In the genomic region with DNA sequence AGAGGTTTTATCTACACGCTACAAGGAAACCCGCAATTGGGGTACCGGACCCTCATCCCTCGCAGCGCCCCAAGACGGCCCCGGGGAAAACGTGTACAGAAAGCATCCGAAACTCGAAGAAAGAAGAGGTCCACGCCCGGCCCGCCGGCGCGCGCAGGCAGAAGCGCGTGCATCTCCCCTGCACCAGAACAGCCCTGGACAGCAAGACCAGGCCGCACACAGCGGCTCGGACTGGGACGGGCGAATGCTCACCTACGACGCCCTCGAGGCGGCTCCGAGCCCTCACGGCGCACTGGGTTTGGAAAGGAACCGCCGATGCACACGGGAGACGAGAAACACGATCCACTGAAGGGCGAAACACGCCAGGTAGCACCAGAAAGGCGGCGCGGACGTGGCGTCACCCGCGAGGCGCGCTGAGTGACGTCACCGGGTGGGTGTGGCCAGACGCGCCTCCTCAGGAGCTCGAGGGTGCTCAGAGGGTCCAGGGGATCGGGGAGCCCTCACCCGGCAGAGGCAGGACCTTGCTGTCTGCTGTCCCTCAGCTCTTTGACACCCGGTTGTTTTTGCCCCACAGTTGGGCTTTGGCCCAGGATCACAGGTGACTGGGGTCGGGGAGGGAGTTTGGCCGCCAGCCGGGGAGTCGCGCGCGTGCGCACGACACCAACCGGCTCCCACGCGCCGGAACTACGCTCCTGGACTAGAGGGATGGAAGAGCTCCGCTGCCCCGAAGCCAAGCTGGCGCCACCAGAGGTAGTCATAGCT, we compare ENCODE assay signal across 8 mouse cellular contexts. TPM values are rescaled to one million over a fixed set of nuclear protein-coding genes. Genes with fewer than 3 reads are reported as not detected.
DNase-seq lines count a peak whose midpoint lies in the region; ATAC-seq and TF ChIP-seq lines count a peak whose summit lies in the region.

A gene (minus strand): TSS at position 425 of the 762 bp plus-strand sequence.
A gene (plus strand): TSS at position 439 of the 762 bp plus-strand sequence.

- H3K4me2 ChIP-seq in lung, postnatal 0 days (replicated peaks; ENCODE audit: low read depth, low read length): peak within 1 kb of the TSS; percentile 68

- H3K27ac ChIP-seq in hindbrain, embryonic 10.5 days: peak within 1 kb of the TSS; percentile 95
- H3K27ac ChIP-seq in lung, postnatal 0 days (ENCODE audit: low read length): peak within 1 kb of the TSS; percentile 66

- TF ChIP-seq CTCF in lung, postnatal 0 days (IDR thresholded peaks at IDR 0.05): no peak; the same call in 1 of the 2 replicates

- peak; percentile 65 for DNase-seq in MEL-GATA-1-ER (ENCODE audit: extremely low read depth, low read depth)
- peak; percentile 98 for DNase-seq in cerebellum, adult 8-10 months
- DNase-seq in hindbrain, embryonic 10.5 days (ENCODE audit: low spot score): peak; percentile 95
- DNase-seq in layer of hippocampus, adult 9-11 months: peak; percentile 94
- peak; percentile 85 for DNase-seq in lung, postnatal 0 days (ENCODE audit: low spot score)
- DNase-seq in ovary, postnatal 14 days (ENCODE audit: low spot score): peak; percentile 98
- peak; percentile 97 for DNase-seq in thymus, postnatal 14 days

- H3K4me3 ChIP-seq in hindbrain, embryonic 10.5 days: peak within 1 kb of the TSS; percentile 99
- H3K4me3 ChIP-seq in lung, postnatal 0 days (ENCODE audit: low read depth, low read length): peak within 1 kb of the TSS; percentile 84

- peak within 1 kb of the TSS; percentile 85 for H3K9ac ChIP-seq in lung, postnatal 0 days (replicated peaks; ENCODE audit: low read depth)

- under 1% methylated on average over 72 of the region's 72 CpGs for WGBS in hindbrain, embryonic 10.5 days
- 1% methylated on average over 70 of the region's 72 CpGs for WGBS in lung, postnatal 0 days

- H3K9me3 ChIP-seq in hindbrain, embryonic 10.5 days: no peaks in the 10 kb centered on the region
- no peaks in the 10 kb centered on the region for H3K9me3 ChIP-seq in lung, postnatal 0 days (ENCODE audit: low read length)

- no peak for TF ChIP-seq EP300 in lung, postnatal 0 days (IDR thresholded peaks at IDR 0.05)

- no peaks in the 10 kb centered on the region for H3K27me3 ChIP-seq in hindbrain, embryonic 10.5 days (ENCODE audit: insufficient read depth, poor library complexity, severe bottlenecking)
- no peaks in the 10 kb centered on the region for H3K27me3 ChIP-seq in lung, postnatal 0 days (replicated peaks; ENCODE audit: insufficient read depth, low read length)

- peak; percentile 92 for ATAC-seq in frontal cortex, adult (ENCODE audit: low TSS enrichment)
- peak; percentile 97 for ATAC-seq in lung, postnatal 0 days

- peaks cover 31% of the 10 kb centered on the region for H3K4me1 ChIP-seq in hindbrain, embryonic 10.5 days (replicated peaks)
- H3K4me1 ChIP-seq in lung, postnatal 0 days (ENCODE audit: insufficient read depth, low read depth, low read length): peaks cover 4% of the 10 kb centered on the region; the same call in 1 of the 2 replicates

- H3K36me3 ChIP-seq in hindbrain, embryonic 10.5 days: peaks cover 67% of the 10 kb centered on the region
- H3K36me3 ChIP-seq in lung, postnatal 0 days (ENCODE audit: insufficient read depth, low read length): peaks cover 15% of the 10 kb centered on the region; the same call in 1 of the 2 replicates

RNA-seq across cellular contexts. Expression of the first gene that starts in this region (rescaled TPM):
- polyA plus RNA-seq in hindbrain, embryonic 10.5 days (2016; fragmentation: Nextera tagmentation; extraction: Ambion mirVana): 76.2 and 84.3 TPM in 2 replicates
- 14.3 and 16.4 TPM in 2 replicates for polyA plus RNA-seq in lung, postnatal 0 days (2015; fragmentation: Nextera tagmentation; extraction: Ambion mirVana)

RNA-seq across cellular contexts. Expression of the second gene that starts in this region (rescaled TPM):
- polyA plus RNA-seq in hindbrain, embryonic 10.5 days (2016; fragmentation: Nextera tagmentation; extraction: Ambion mirVana): 23.5 and 25.8 TPM in 2 replicates
- 4.3 and 4.7 TPM in 2 replicates for polyA plus RNA-seq in lung, postnatal 0 days (2015; fragmentation: Nextera tagmentation; extraction: Ambion mirVana)

Comparison
In these comparisons a context has a peak if more than half of its experiments do, and no peak if none do; other contexts are left out.
1. Peak in every context shown above with its lines: DNase-seq, ATAC-seq, H3K4me3 ChIP-seq and H3K27ac ChIP-seq.